Mouse (Mus musculus) embryonic facial prominence, embryonic 12.5 days (tissue): ENCODE results near the gene Lrguk. TPM values are rescaled to one million over a fixed set of nuclear protein-coding genes. Genes with fewer than 3 reads are reported as not detected.

ENCODE experiments used
- ATAC-seq: fragments of 200-750 bp; cut with Nextera tagmentation; 2 replicates; pipeline ENCODE4 v1.8.0; 2017; ENCODE audit not compliant: insufficient number of reproducible peaks, insufficient read depth, low FRiP score, low TSS enrichment
- H3K27ac ChIP-seq: fragments of 300-500 bp; sonication (generic); 2 replicates; pipeline ENCODE4 v1.5.1; 2016; ENCODE audit warnings: mild to moderate bottlenecking
- H3K27me3 ChIP-seq: fragments of 300-500 bp; sonication (generic); 2 replicates; pipeline ENCODE4 v1.6.1; 2016; ENCODE audit warnings: mild to moderate bottlenecking, moderate library complexity
- H3K36me3 ChIP-seq: fragments of 300-500 bp; sonication (generic); 2 replicates; pipeline ENCODE4 v1.6.1; 2016; ENCODE audit warnings: mild to moderate bottlenecking
- H3K4me1 ChIP-seq: fragments of 300-500 bp; sonication (generic); 2 replicates; pipeline ENCODE4 v1.6.1; 2016
- H3K4me2 ChIP-seq: fragments of 300-500 bp; sonication (generic); replicated peaks from 2 replicates; pipeline ENCODE4 v1.6.1; 2016; ENCODE audit warnings: mild to moderate bottlenecking, moderate library complexity
- H3K4me3 ChIP-seq: fragments of 300-500 bp; sonication (generic); 2 replicates; pipeline ENCODE4 v1.5.1; 2016; ENCODE audit warnings: mild to moderate bottlenecking
- H3K9ac ChIP-seq: fragments of 300-500 bp; sonication (generic); 2 replicates; pipeline ENCODE4 v1.6.1; 2016; ENCODE audit warnings: mild to moderate bottlenecking, moderate library complexity
- H3K9me3 ChIP-seq: fragments of 300-500 bp; sonication (generic); 2 replicates; pipeline ENCODE4 v1.6.1; 2016; ENCODE audit warnings: mild to moderate bottlenecking, moderate library complexity
- WGBS: fragments of 180-500 bp; shearing (Covaris S2); methylation state at CpG from one replicate; pipeline ENCODE4 v1.1.7; 2016; 5-methylcytosine and 5-hydroxymethylcytosine counted together
- polyA plus RNA-seq: library from polyadenylated mRNA; unstranded; fragments of >200 nt; fragmentation: Nextera tagmentation; extraction: Ambion mirVana; gene quantifications from 2 replicates; pipeline ENCODE4 v1.2.1, GENCODE M21; 2016

The Lrguk gene
- polyA plus RNA-seq, 1 experiment from 2014 or later: 1.1 TPM

DNA sequence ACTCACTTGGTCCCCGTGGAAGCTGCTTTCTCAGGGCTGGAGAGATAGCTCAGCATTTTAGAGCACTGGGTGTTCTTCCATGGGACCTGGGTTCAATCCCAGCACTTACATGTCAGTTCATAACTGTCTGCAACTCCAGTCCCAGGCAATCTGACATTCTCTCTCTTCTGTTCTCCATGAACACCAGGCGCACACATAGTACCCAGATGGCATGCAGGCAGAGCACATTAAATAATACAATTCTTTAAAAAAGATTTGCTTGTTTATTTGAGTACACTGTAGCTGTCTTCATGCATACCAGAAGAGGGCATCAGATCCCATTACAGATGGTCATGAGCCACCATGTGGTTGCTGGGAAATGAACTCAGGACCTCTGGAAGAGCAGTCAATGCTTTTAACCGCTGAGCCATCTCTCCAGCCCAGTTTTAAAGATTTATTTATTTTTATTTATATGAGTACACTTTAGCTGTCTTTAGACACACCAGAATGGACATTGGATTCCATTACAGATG lies 44.7 kb downstream of the Lrguk start:
- H3K4me1 ChIP-seq: no peaks in the 10 kb centered on the region
- WGBS: 83% methylated on average over 3 of the region's 3 CpGs
- no peaks in the 10 kb centered on the region for H3K27me3 ChIP-seq
- H3K4me3 ChIP-seq: no peak overlapping the region
- no peak overlapping the region for H3K4me2 ChIP-seq
- no peaks in the 10 kb centered on the region for H3K36me3 ChIP-seq
- H3K9ac ChIP-seq: no peak overlapping the region
- no peak overlapping the region for H3K27ac ChIP-seq
- ATAC-seq: no peak
- H3K9me3 ChIP-seq: no peaks in the 10 kb centered on the region

DNA sequence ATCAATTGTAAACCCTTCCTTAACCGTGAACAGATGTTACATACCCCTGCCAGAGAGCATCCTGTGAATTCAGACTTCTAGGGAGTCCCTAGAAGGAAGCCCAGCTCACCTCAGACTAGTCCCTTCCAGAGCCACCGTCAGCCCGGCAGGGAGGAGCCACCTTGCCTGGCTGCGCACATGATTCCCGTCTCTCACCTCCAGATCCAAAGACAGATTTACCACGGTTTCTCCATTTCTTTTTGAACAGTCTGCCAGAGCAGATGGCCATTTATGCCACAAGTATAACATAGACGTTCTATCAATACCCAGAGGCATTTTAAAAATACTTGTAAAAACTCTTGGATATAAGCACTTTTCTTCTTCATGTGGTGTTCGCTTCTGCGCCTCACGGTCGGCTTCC lies 46.3 kb downstream of the Lrguk start:
- Histone ChIP-seq H3K4me2 (no peak overlapping the region), H3K9me3 (no peaks in the 10 kb centered on the region), H3K27ac (no peak overlapping the region), H3K27me3 (no peaks in the 10 kb centered on the region), H3K9ac (no peak overlapping the region), H3K4me1 (no peaks in the 10 kb centered on the region), H3K36me3 (no peaks in the 10 kb centered on the region), H3K4me3 (no peak overlapping the region)
- 78% methylated on average over 11 of the region's 11 CpGs for WGBS
- no peak for ATAC-seq

DNA sequence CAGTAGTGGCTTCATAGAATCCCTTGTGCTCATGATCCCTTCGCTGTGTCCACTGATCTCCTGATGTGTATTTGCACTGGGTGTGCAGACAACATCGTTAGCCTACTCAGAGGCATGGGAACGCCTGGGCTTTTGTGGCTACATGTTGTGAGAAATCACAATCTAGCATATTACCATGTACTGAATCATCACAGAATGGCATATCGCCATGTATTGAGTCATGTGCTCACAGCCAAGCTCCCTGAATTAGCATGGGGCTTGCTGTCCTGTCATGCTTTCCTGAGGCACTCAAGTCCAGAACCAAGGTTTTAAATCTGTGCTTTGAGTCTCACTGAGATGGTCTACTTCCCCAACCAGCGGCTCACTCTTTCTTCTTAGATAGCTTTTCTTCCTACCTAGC lies 54.2 kb downstream of the Lrguk start:
- 90% methylated on average over 5 of the region's 5 CpGs for WGBS
- Histone ChIP-seq H3K9ac (no peak overlapping the region), H3K27ac (no peak overlapping the region), H3K4me3 (no peak overlapping the region), H3K4me1 (no peaks in the 10 kb centered on the region), H3K36me3 (no peaks in the 10 kb centered on the region), H3K27me3 (no peaks in the 10 kb centered on the region), H3K9me3 (no peaks in the 10 kb centered on the region), H3K4me2 (no peak overlapping the region)
- no peak for ATAC-seq

DNA sequence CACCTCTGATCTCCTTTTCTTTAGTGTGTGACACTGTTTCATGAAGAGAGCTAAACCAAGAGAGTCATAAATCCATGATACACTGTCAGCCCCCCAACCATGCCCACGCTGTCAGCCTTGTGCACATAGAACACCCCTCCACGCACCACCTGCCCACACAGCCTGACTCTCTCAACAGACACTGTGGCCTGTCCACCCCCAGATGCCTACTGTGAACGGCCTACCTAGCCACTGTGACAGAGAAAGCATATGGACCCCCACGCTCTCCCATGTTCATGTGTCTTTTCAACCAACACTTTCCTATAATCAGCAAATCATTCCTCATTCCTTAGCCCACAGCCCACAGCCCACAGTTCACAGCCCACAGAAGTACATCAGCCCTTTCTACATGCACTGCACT lies 58.5 kb downstream of the Lrguk start:
- Histone ChIP-seq H3K27ac (no peak overlapping the region), H3K4me3 (no peak overlapping the region), H3K36me3 (no peaks in the 10 kb centered on the region), H3K4me1 (no peaks in the 10 kb centered on the region), H3K27me3 (no peaks in the 10 kb centered on the region), H3K4me2 (no peak overlapping the region), H3K9me3 (no peaks in the 10 kb centered on the region), H3K9ac (no peak overlapping the region)
- 90% methylated on average over 4 of the region's 4 CpGs for WGBS
- ATAC-seq: no peak

DNA sequence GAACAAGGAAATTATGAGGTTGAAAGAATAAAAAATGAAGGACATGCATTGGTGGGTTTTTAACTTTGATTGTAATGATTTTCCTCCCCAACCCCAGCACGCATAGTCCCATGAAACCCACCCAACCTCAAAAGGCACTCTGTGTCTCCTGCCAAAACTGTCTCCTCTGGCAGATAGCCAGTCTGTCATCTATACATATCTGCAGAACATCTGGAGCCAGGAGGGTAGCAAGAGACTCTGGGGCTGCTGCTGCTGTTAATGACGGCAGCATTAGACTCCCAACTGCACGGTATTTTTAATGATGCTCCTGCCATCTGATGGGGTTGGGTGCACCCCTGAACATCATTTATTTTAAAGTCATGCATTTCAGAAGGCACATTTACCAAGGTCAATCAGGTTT lies 59.7 kb downstream of the Lrguk start:
- Histone ChIP-seq H3K4me1 (no peaks in the 10 kb centered on the region), H3K9me3 (no peaks in the 10 kb centered on the region), H3K27ac (no peak overlapping the region), H3K27me3 (no peaks in the 10 kb centered on the region), H3K36me3 (no peaks in the 10 kb centered on the region), H3K4me2 (no peak overlapping the region), H3K4me3 (no peak overlapping the region), H3K9ac (no peak overlapping the region)
- WGBS: 79% methylated on average over 3 of the region's 3 CpGs
- ATAC-seq: no peak

DNA sequence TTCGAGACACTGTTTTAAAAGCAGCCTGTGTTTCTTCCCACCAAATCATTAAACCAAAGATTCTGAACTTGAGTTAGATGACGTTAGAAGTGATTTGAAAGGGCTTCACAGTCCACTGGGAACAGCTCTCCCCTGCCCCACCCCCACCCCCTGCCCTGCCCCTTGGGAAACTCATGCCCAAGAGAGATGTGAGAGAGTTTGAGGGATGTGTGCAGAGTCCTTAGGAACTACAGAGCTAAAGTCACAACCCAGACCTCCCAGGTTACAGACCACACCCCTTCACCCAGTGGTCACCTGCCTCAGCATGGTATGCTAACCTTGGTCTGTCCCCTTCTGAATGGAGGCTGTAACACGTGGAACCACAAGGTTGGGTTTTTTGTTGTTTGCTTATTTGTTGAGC lies 62.3 kb downstream of the Lrguk start:
- Histone ChIP-seq H3K27me3 (no peaks in the 10 kb centered on the region), H3K27ac (no peak overlapping the region), H3K36me3 (no peaks in the 10 kb centered on the region), H3K4me3 (no peak overlapping the region), H3K4me1 (no peaks in the 10 kb centered on the region), H3K9me3 (no peaks in the 10 kb centered on the region), H3K4me2 (no peak overlapping the region), H3K9ac (no peak overlapping the region)
- WGBS: 69% methylated on average over 3 of the region's 3 CpGs
- ATAC-seq: no peak

DNA sequence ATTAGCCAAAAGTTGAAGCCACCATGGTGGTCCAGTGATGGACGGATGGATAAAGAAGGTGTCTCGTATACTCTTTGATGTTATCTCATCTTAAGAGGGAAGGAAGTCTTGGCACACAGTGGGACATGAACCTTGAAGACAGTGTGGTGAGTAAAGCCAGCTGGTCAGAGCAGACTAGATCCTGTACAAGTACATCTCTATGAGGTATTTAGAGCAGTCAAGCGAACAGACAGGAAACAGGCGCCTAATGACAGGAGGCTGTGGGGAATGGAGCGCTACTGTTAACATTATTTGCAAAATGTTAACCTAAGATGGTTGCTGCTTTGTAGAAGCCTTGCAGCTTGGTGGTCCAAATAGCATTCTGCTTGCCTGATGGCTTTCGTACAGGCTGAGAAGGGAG lies 67.0 kb downstream of the Lrguk start:
- H3K27ac ChIP-seq: no peak overlapping the region
- 89% methylated on average over 6 of the region's 6 CpGs for WGBS
- H3K9me3 ChIP-seq: no peaks in the 10 kb centered on the region
- H3K27me3 ChIP-seq: no peaks in the 10 kb centered on the region
- no peak overlapping the region for H3K9ac ChIP-seq
- H3K4me1 ChIP-seq: no peaks in the 10 kb centered on the region
- no peak for ATAC-seq
- H3K4me2 ChIP-seq: no peak overlapping the region
- H3K4me3 ChIP-seq: no peak overlapping the region
- no peaks in the 10 kb centered on the region for H3K36me3 ChIP-seq

DNA sequence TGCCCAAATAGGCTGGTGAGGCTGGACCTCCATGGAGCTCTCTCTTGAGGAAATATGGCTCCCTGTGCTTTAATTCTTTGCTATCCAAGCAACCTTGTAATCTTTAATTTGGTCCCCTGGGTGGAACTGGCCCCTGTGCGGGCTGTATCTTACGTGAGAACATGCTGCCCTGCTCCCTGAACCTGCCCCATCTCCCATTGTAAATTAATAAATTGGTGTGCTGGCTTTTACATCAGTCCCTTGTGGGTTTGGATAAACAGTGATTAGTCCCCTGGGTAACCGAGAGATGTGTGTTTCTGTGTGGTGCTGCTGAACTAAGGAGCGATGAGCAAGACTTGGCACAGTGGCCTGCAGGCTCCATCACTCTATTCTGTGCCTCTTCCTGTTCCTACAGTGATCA lies 67.7 kb downstream of the Lrguk start:
- Histone ChIP-seq H3K27ac (no peak overlapping the region), H3K9ac (no peak overlapping the region), H3K9me3 (no peaks in the 10 kb centered on the region), H3K36me3 (no peaks in the 10 kb centered on the region), H3K4me1 (no peaks in the 10 kb centered on the region), H3K27me3 (no peaks in the 10 kb centered on the region), H3K4me2 (no peak overlapping the region), H3K4me3 (no peak overlapping the region)
- ATAC-seq: no peak
- WGBS: 90% methylated on average over 4 of the region's 4 CpGs

DNA sequence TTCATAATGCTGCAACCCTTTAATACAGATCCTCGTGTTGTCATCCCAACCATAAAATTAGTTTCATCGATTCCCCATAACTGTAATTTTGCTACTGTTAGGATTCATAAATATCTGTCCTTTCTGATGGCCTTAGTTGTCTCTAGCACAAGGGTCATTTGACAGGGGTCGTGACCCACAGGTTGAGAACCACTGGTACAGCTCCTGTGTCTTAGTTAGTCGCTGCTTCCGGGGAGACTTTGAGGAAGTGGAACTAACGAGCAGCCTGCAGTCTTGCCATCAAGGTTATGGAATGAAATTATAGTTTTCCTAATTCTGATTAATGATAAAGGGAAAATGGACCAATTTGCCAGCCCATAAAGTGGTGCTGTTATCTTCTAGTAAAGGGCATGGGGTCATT lies 70.5 kb downstream of the Lrguk start:
- Histone ChIP-seq H3K9me3 (no peaks in the 10 kb centered on the region), H3K9ac (no peak overlapping the region), H3K27me3 (no peaks in the 10 kb centered on the region), H3K4me2 (no peak overlapping the region), H3K4me1 (no peaks in the 10 kb centered on the region), H3K4me3 (no peak overlapping the region), H3K36me3 (no peaks in the 10 kb centered on the region), H3K27ac (no peak overlapping the region)
- WGBS: 80% methylated on average over 6 of the region's 6 CpGs
- ATAC-seq: no peak

DNA sequence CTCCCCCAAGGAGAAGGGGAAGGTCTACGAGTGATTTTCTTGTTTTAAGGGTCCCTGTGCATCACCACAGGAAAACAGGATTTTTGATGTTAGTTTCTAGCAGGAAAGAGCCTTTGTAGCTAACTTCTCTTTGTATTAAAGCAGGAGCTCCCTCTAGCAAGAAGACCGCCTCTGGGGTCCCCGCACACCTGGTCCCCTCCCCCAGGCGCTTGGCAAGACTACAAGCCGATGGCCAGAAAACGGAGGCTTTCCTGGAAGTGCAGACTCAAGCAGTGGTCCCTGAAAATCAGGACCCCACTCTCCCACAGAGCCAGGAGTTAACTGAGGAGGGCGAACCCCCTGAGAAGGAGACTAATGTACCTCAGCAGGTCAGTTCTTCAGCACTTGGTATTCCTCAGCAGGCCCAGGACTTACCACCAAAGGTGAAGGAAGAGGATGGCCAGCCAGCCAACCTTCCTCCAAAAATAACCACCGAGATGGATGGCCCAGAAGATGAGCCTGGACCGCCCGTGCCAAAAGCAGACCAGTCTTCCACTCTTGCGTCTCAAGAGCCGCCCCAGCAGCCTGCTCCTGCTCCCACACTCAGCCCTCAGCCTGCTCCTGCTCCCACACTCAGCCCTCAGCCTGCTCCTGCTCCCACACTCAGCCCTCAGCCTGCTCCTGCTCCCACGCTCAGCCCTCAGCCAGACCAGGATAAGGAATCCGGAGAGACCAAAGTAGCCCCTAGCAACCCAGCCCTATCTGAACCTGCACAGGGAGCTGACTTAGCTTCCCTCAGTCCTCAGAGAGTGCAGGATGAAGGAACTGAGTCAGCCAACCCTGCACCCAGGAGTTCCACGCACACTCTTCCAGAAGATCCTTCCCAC lies 72.5 kb downstream of the Lrguk start:
- Histone ChIP-seq H3K9ac (no peak overlapping the region), H3K9me3 (no peaks in the 10 kb centered on the region), H3K4me2 (no peak overlapping the region), H3K4me1 (no peaks in the 10 kb centered on the region), H3K27ac (no peak overlapping the region), H3K4me3 (no peak overlapping the region), H3K36me3 (no peaks in the 10 kb centered on the region), H3K27me3 (0 out of 2 replicates have a peak, but pooled peaks cover 3% of the 10 kb centered on the region)
- ATAC-seq: no peak
- WGBS: 90% methylated on average over 15 of the region's 15 CpGs

DNA sequence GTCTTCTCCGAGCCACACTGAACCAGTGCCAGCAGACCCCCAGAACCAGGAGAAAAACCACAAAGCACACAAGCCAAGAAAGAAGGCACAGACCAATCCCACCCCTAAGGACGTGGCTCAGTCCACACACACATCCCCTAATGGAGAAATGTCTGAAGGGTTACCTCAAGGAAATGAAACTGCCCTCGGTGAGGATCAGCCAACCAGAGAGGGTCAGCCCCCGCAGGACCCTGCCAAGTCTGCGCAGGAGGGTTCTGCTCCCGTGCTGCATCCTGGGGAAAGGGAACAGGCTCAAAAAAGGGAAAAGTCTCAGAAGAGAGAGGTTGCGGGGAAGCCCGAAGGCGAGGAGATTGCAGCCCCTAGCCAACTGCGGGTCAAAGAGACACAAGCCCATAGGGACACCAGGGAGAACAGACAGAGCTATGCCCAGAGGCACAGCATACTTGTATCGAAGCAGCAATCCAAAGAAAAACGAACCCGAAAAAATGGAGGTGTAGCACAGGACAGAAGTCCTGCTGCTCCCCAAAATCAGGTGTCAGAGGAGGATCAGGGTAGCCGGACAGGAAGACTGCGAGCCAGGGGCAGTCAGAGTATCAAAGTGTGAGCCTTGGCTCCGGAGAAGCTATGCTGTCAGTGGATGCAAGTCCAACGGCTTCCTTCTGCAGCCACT lies 74.1 kb downstream of the Lrguk start:
- Histone ChIP-seq H3K27me3 (0 out of 2 replicates have a peak, but pooled peaks cover 3% of the 10 kb centered on the region), H3K9me3 (no peaks in the 10 kb centered on the region), H3K4me3 (no peak overlapping the region), H3K4me2 (no peak overlapping the region), H3K27ac (no peak overlapping the region), H3K9ac (no peak overlapping the region), H3K4me1 (no peaks in the 10 kb centered on the region), H3K36me3 (no peaks in the 10 kb centered on the region)
- no peak for ATAC-seq
- 88% methylated on average over 17 of the region's 17 CpGs for WGBS

DNA sequence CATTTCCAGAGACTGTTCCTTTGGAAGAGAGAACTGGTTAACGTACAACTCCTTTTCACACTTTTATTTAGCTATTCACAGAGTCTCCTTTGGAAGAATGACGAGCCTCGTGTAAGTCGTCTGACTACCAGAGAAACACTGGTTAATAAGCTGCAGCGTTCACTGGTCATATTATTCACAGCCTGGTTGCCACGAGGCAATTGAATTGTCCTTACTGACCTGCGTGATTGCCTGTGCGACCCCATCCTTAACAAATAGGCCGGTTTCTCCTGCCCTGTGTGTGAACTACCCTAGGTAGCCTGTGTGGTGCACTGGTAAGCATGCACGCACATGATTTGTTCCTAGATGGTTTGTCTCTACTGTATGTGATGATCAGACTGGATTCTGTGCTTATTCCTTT lies 81.3 kb downstream of the Lrguk start:
- H3K9me3 ChIP-seq: no peaks in the 10 kb centered on the region
- H3K4me1 ChIP-seq: no peaks in the 10 kb centered on the region
- H3K27ac ChIP-seq: no peak overlapping the region
- no peak for ATAC-seq
- no peaks in the 10 kb centered on the region for H3K36me3 ChIP-seq
- H3K4me2 ChIP-seq: no peak overlapping the region
- 59% methylated on average over 10 of the region's 10 CpGs for WGBS
- H3K4me3 ChIP-seq: no peak overlapping the region
- no peak overlapping the region for H3K9ac ChIP-seq
- 0 out of 2 replicates have a peak, but pooled peaks cover 3% of the 10 kb centered on the region for H3K27me3 ChIP-seq
